Mouse (Mus musculus): Measurements from ENCODE around the gene Unc80.

Gene Unc80

DNA sequence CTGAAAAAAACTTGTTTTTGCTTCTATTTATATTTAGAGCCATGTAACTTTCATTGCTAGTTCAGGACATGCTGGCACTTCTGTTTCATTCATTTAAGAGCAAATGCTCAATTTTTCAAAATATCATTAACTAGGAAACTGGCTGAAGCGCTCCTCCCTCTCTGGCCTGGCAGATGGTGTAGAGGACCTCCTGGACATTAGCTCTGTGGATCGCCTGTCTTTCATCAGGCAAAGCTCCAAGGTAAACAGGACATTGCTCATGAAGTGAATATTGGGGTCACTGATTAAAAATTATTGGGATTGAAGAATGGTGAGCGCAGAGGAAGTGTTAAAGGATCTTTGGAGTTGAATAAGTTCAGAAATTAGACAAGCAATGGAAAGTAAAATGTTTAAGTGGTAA is 82.6 kb downstream of the Unc80 start:
- no peaks in the 10 kb centered on the region for H3K36me3 ChIP-seq (ENCODE audit: control insufficient read depth, insufficient read depth, low read length, poor library complexity, severe bottlenecking)
- no peak for DNase-seq (ENCODE audit: low read depth, low spot score)
- H3K27me3 ChIP-seq (ENCODE audit: control insufficient read depth, insufficient read depth, low read length, poor library complexity, severe bottlenecking): no peaks in the 10 kb centered on the region

- H3K27me3 ChIP-seq (ENCODE audit: control insufficient read depth, insufficient read depth, low read length, poor library complexity, severe bottlenecking): no peaks in the 10 kb centered on the region
- no peak for DNase-seq (ENCODE audit: low read depth, low spot score)
- H3K36me3 ChIP-seq (ENCODE audit: control insufficient read depth, insufficient read depth, low read length, poor library complexity, severe bottlenecking): no peaks in the 10 kb centered on the region
Measured at GRCm38 (mm10) chr1:66552396-66552966, 84.3 kb downstream of the Unc80 start.

DNA sequence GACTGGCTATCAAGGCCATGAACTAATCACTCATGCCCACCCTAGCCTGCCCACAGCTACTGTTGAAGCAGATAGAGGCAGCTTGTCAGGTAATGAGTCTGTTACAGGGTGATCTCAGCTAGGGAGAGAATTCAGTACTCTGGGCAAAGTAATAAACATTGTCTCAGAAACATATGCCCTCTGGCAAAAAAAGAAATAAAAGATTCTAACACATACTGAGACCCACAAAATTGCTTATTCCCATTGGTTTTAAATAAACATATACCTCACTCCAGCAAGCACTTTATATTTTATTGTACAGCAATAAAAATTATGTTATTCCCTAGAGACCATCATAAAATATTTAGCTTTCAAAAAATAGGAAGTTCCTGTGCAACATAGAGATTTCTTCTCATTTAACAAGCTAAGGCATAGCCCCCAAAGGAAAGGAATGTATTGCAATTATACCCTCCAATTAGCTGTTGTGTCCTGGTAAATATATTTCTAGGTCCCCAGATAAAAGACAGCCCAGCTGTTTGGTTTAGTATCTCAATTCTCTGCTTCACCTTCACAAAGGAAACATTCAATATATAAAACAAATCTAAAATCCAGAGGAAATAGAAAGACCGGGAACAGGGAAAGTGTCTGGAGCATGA is 93.6 kb downstream of the Unc80 start:
- Histone ChIP-seq H3K27me3 (ENCODE audit: control insufficient read depth, insufficient read depth, low read length, poor library complexity, severe bottlenecking) (no peaks in the 10 kb centered on the region), H3K36me3 (ENCODE audit: control insufficient read depth, insufficient read depth, low read length, poor library complexity, severe bottlenecking) (no peaks in the 10 kb centered on the region)
- no peak for DNase-seq (ENCODE audit: low read depth, low spot score)

- DNase-seq (ENCODE audit: low read depth, low spot score): no peak
- no peaks in the 10 kb centered on the region for H3K36me3 ChIP-seq (ENCODE audit: control insufficient read depth, insufficient read depth, low read length, poor library complexity, severe bottlenecking)
- no peaks in the 10 kb centered on the region for H3K27me3 ChIP-seq (ENCODE audit: control insufficient read depth, insufficient read depth, low read length, poor library complexity, severe bottlenecking)
Measured at GRCm38 (mm10) chr1:66562332-66562731, 94.2 kb downstream of the Unc80 start.

- Histone ChIP-seq H3K27me3 (ENCODE audit: control insufficient read depth, insufficient read depth, low read length, poor library complexity, severe bottlenecking) (no peaks in the 10 kb centered on the region), H3K36me3 (ENCODE audit: control insufficient read depth, insufficient read depth, low read length, poor library complexity, severe bottlenecking) (no peaks in the 10 kb centered on the region)
- no peak for DNase-seq (ENCODE audit: low read depth, low spot score)
Measured at GRCm38 (mm10) chr1:66569736-66570135, 101.6 kb downstream of the Unc80 start.

- H3K36me3 ChIP-seq (ENCODE audit: control insufficient read depth, insufficient read depth, low read length, poor library complexity, severe bottlenecking): no peaks in the 10 kb centered on the region
- H3K27me3 ChIP-seq (ENCODE audit: control insufficient read depth, insufficient read depth, low read length, poor library complexity, severe bottlenecking): no peaks in the 10 kb centered on the region
- DNase-seq (ENCODE audit: low read depth, low spot score): no peak
Measured at GRCm38 (mm10) chr1:66597163-66597788, 129.1 kb downstream of the Unc80 start.

DNA sequence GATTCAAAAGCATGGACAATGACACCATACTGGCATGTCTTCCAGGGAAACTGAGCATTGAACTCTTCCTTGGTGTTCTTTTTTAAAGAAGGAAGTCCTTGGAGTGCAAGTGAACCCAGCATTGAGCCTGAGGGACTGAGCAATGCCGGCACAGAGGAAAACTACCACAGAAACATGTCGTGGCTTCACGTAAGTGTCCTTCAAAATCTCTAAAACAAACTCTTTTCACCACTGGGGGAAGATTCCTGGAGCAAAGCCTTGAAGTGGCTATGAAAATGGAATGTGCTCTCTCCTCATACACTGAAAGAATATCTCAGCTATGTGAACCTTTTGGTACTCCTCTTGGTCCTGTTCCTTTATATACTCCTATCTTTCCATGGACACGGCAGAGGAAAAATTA is 140.1 kb downstream of the Unc80 start:
- no peak for DNase-seq (ENCODE audit: low read depth, low spot score)
- Histone ChIP-seq H3K36me3 (ENCODE audit: control insufficient read depth, insufficient read depth, low read length, poor library complexity, severe bottlenecking) (no peaks in the 10 kb centered on the region), H3K27me3 (ENCODE audit: control insufficient read depth, insufficient read depth, low read length, poor library complexity, severe bottlenecking) (no peaks in the 10 kb centered on the region)

GRCm38 (mm10) chr1:66617188-66617587 is 149.0 kb downstream of the Unc80 start:
- H3K27me3 ChIP-seq (ENCODE audit: control insufficient read depth, insufficient read depth, low read length, poor library complexity, severe bottlenecking): no peaks in the 10 kb centered on the region
- DNase-seq (ENCODE audit: low read depth, low spot score): no peak
- H3K36me3 ChIP-seq (ENCODE audit: control insufficient read depth, insufficient read depth, low read length, poor library complexity, severe bottlenecking): no peaks in the 10 kb centered on the region

GRCm38 (mm10) chr1:66638177-66638576 is 170.0 kb downstream of the Unc80 start:
- no peak for DNase-seq (ENCODE audit: low read depth, low spot score)
- Histone ChIP-seq H3K36me3 (ENCODE audit: control insufficient read depth, insufficient read depth, low read length, poor library complexity, severe bottlenecking) (no peaks in the 10 kb centered on the region), H3K27me3 (ENCODE audit: control insufficient read depth, insufficient read depth, low read length, poor library complexity, severe bottlenecking) (no peaks in the 10 kb centered on the region)

GRCm38 (mm10) chr1:66646894-66647293 is 178.7 kb downstream of the Unc80 start:
- no peaks in the 10 kb centered on the region for H3K36me3 ChIP-seq (ENCODE audit: control insufficient read depth, insufficient read depth, low read length, poor library complexity, severe bottlenecking)
- H3K27me3 ChIP-seq (ENCODE audit: control insufficient read depth, insufficient read depth, low read length, poor library complexity, severe bottlenecking): no peaks in the 10 kb centered on the region
- DNase-seq (ENCODE audit: low read depth, low spot score): no peak

DNA sequence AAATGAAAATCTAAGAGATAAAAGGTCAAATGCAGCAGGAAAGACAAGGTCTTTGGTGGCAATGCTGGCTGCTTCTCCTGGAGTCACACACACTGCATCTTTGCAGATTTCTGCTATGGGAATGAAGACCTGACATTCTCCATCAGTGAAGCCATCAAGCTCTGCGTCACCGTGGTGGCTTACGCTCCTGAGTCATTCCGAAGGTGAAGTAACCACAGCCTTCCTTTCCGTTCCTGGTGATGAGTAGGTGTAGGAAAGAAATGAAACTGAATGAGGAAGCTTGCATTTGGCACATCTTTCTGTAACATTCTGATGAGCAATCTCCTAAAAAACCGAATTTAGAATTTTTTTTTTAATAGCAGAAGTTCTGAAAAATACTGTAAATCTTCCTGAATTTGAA is 181.4 kb downstream of the Unc80 start:
- H3K27me3 ChIP-seq (ENCODE audit: control insufficient read depth, insufficient read depth, low read length, poor library complexity, severe bottlenecking): no peaks in the 10 kb centered on the region
- no peaks in the 10 kb centered on the region for H3K36me3 ChIP-seq (ENCODE audit: control insufficient read depth, insufficient read depth, low read length, poor library complexity, severe bottlenecking)
- DNase-seq (ENCODE audit: low read depth, low spot score): no peak

DNA sequence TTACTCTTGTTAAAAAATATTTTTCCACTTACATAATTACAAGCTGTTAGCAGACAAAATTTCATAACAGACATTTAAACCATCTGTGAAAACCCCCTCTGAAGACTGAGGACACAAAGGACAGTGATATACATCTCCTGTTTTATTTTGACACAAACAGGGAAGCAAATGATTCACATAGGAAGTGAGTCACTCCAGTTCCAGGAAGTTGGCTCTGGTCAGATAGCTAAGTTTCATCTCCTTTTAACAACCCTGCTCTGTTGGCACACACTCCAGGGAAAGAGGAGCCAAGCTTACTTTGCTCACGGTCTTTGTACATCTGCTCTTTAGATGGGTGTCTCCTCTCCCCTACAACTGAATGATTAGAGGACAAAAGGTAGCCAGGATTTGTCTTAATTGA is 181.8 kb downstream of the Unc80 start:
- no peak for DNase-seq (ENCODE audit: low read depth, low spot score)
- no peaks in the 10 kb centered on the region for H3K27me3 ChIP-seq (ENCODE audit: control insufficient read depth, insufficient read depth, low read length, poor library complexity, severe bottlenecking)
- no peaks in the 10 kb centered on the region for H3K36me3 ChIP-seq (ENCODE audit: control insufficient read depth, insufficient read depth, low read length, poor library complexity, severe bottlenecking)

- DNase-seq (ENCODE audit: low read depth, low spot score): no peak
- H3K27me3 ChIP-seq (ENCODE audit: control insufficient read depth, insufficient read depth, low read length, poor library complexity, severe bottlenecking): no peaks in the 10 kb centered on the region
Measured at GRCm38 (mm10) chr1:66655119-66655746, 187.1 kb downstream of the Unc80 start.

DNA sequence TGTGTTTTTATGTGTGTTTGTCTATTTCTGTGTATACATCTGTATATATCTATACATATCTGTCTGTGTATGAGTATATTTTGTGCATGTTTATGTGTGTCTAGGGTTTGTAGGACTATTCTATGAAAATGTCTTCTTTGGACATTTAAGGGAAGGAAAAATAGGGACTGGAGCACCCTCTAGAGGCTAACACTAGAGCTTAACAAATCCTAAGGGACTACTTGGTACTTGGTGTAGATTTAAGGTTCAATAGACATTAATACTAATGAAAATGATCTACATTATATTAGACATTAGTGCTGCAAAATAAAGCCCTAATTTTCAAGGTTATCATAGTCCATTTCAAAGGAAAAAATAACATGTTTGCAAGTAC is 187.6 kb downstream of the Unc80 start:
- Histone ChIP-seq H3K36me3 (ENCODE audit: control insufficient read depth, insufficient read depth, low read length, poor library complexity, severe bottlenecking) (no peaks in the 10 kb centered on the region), H3K27me3 (ENCODE audit: control insufficient read depth, insufficient read depth, low read length, poor library complexity, severe bottlenecking) (no peaks in the 10 kb centered on the region)
- peak; percentile 23 for DNase-seq (ENCODE audit: low read depth, low spot score)

More at GRCm38 (mm10) chr1:66655119-66655746, 187.1 kb downstream of the Unc80 start:
- H3K36me3 ChIP-seq (ENCODE audit: control insufficient read depth, insufficient read depth, low read length, poor library complexity, severe bottlenecking): no peaks in the 10 kb centered on the region

- Histone ChIP-seq H3K36me3 (ENCODE audit: control insufficient read depth, insufficient read depth, low read length, poor library complexity, severe bottlenecking) (no peaks in the 10 kb centered on the region), H3K27me3 (ENCODE audit: control insufficient read depth, insufficient read depth, low read length, poor library complexity, severe bottlenecking) (no peaks in the 10 kb centered on the region)
- no peak for DNase-seq (ENCODE audit: low read depth, low spot score)
Measured at GRCm38 (mm10) chr1:66671475-66671874, 203.3 kb downstream of the Unc80 start.

All from splenic B cell, adult 2 months (primary cell).